Mouse (Mus musculus) cerebellum, adult 11 months (tissue): ENCODE results near the gene Cyth4.

ENCODE experiments used
- DNase-seq: peaks from one replicate; pipeline ENCODE4 v3.0.0; 2022

Gene Cyth4

GRCm38 (mm10) chr15:78596914-78597313 is at the start of gene Cyth4:
TSS of gene Cyth4 (plus strand) at chr15:78597047.
- no peak for DNase-seq

DNA sequence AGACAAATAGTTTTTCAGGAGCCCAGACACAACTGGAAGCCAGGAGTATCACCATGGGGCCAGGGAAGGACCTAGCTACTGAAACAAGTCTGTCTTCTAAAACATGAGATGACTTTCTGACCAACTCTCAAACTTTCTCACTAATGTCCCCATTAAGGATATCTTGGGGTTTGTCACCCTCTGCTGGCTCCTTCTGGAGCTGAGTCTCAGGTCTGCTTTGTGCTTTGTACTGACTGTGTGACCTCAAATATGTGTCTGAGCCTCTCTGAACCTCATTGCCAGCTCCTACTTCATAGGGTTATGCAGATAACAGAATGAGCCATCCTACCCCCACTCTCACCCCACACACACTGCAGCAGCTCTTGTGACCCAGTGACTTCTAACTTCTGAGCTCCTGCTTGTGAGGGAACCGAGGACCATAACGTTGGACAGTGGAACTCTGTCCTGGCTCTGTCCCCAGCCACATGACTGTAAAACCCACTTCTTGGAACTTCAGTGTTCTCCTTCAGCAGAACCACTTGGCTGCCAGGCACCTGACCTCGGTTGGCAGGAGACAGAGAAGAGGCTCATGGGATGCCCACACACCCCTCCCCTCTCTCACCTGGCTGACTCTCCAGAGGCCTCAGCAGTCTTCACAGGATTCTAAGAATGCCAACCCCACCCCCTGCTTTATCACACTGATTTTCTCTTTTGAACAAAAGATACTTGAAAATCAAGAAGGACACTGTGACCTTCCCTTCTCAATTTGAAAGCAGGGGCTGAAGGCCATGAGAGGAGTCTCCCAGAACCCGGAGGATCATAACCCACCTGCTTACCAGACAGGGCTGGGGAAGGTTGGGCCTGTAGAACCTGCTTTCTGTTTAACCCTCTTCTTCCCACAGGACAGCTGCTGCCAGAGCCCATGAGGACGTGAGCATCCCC is 49.2 kb upstream of the Cyth4 start:
- DNase-seq: no peak

GRCm38 (mm10) chr15:78548336-78548665 is 48.5 kb upstream of the Cyth4 start:
- DNase-seq: no peak

- no peak for DNase-seq
These were observed 48.1 kb upstream of the Cyth4 start for GRCm38 (mm10) chr15:78548711-78549110.

DNA sequence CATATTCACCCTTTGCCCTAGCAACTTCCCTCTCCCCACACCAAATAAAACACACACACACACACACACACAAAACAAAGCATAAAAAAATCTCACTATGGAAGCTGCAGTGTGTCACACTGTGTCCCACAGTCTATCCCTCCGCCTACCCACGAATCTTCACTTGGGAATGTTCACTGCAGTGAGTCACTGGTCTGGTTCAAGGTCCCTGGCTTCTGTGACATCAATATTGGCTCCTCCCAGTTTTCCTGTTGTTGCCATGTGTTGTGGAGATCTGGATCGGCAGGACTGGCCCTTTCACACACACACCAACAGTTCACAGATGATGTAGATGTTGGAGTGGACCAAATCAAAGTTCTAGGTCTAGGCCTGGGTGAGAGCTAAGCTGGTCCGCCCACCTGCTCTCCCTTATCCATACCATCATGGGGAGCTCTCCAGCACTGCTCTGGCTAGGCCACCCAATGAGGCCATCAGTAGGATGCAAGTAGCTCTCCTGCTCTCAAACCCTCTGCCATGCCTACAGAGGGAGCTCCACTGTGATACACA is 47.6 kb upstream of the Cyth4 start:
- no peak for DNase-seq

GRCm38 (mm10) chr15:78554545-78555313 is 42.1 kb upstream of the Cyth4 start:
- no peak for DNase-seq

- no peak for DNase-seq
These were observed 38.9 kb upstream of the Cyth4 start for GRCm38 (mm10) chr15:78557693-78558535.

GRCm38 (mm10) chr15:78559141-78559979 is 37.5 kb upstream of the Cyth4 start:
- DNase-seq: no peak

DNA sequence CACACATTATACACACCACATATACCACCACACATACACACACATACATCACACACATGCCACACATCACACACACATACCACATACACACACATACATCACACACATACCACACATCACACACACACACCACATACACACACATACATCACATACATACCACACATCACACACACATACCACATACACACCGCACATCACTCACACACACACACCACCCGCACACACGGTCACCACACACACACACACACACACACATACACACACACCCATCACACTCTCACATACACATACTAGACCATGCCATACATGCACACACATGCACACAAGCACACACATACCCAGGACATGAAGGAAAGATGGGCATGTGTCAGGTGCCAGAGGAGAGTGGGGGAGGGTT is 33.5 kb upstream of the Cyth4 start:
- no peak for DNase-seq

- DNase-seq: no peak
These were observed 32.9 kb upstream of the Cyth4 start for GRCm38 (mm10) chr15:78563937-78564336.

GRCm38 (mm10) chr15:78564764-78565435 is 31.9 kb upstream of the Cyth4 start:
- DNase-seq: no peak

- no peak for DNase-seq
These were observed 29.2 kb upstream of the Cyth4 start for GRCm38 (mm10) chr15:78567608-78568120.

GRCm38 (mm10) chr15:78570170-78570569 is 26.7 kb upstream of the Cyth4 start:
- DNase-seq: no peak

- DNase-seq: no peak
These were observed 25.1 kb upstream of the Cyth4 start for GRCm38 (mm10) chr15:78571554-78572269.

GRCm38 (mm10) chr15:78572270-78572600 is 24.6 kb upstream of the Cyth4 start:
- no peak for DNase-seq

DNA sequence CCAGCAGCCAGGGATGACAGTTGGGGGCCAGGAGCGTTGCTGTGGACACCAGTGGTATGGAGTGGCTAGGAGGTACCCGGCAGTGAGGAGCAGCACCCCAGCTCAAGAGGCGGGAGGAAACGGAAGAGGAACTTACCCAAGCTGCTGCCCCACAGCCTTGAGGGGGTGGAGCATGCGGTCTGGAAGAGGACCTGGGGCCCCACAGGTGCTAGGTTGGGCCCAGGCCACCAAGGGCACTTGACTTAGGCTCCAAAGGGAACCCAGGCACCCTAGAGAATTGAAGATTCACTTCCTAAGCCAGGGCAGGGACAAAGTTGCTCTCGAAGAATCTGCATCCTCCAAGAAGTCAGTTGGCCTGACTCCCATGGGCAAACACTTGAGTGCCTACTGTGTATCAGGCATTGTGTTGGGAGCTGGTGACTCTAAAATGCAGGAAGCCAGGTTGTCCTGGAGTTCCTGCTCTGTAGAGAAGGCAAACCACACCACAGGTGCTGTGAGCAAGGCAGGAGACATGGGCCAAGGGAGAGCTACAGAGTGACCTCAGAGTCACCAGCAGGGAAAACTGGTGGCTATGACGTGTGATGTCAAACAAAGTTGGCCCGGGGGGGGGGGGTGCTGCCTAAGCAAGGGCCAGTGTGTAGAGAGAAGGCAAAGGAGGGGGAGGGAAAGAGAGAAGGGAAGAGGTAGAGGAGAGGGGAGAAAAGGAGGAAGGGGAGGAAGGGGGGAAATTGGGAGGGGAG is 24.0 kb upstream of the Cyth4 start, which contains the start of gene Rac2:
TSS of gene Rac2 (minus strand) at position 126 of the 740 bp plus-strand sequence.
- no peak for DNase-seq

GRCm38 (mm10) chr15:78576284-78576810 is 20.5 kb upstream of the Cyth4 start:
- no peak for DNase-seq

DNA sequence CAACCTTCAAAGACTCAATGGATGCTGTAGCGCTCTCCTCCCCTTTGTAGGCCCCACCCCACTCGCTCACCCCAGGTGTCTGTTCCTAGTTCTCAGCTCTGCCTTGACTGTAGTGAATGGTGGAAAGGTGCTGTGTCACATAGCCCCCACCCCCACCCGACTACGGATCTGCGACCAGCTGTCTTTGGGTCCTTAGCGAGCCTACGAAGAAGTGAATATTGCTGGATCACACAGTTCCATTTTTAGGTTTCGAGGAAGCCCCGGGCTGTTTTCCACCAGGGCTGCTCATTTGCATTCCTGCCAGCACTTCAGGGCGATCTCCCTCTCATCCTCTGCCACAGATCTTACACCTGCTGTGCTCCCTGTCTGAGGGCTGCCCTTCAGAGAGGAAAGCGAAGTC is 13.5 kb upstream of the Cyth4 start:
- DNase-seq: no peak

DNA sequence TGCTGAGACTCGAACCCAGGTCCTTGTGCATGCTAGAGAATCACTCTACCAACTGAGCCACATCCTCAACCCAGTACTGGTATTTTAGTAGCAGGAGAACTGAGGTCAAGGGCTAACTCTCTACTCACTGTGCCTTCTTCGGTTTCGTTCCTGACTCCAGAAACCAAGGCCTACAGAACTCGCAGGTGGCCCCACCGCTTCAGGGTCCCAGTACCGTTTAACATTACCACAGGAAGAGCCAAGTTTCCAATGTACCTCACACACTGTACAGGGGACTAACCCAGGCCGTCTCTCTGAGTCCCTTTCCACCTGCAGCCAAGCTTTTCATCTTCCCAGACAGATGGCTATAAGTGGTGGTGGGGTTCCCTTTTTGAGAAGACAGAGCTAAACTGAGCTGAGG is 11.4 kb upstream of the Cyth4 start:
- DNase-seq: no peak
